Mouse (Mus musculus) small intestine, adult 2 months (tissue): ENCODE measurements around the gene Krtap5-4.
"Not testable (repeated sequence)": the region's sequence is repeated elsewhere in the genome, so short reads cannot be mapped to it uniquely, and the experiment has no call there.

Experiments
- CTCF ChIP-seq: fragments of 200-500 bp; IDR thresholded peaks from 2 replicates; pipeline ENCODE4 v1.5.1; 2012; ENCODE audit warnings: low read depth, mild to moderate bottlenecking, control low read depth, inconsistent platforms, low read length, moderate library complexity, mixed read lengths; ENCODE audit not compliant: insufficient replicate concordance, insufficient read length; ENCODE audit errors: extremely low read depth
- POLR2A ChIP-seq: fragments of 200-500 bp; IDR thresholded peaks from 2 replicates; pipeline ENCODE4 v1.6.1; 2012; ENCODE audit warnings: low read depth, mild to moderate bottlenecking, control low read depth, inconsistent platforms, low read length, moderate library complexity

GRCm38 (mm10) chr7:142258254-142258653, 45.1 kb upstream of the Krtap5-4 start, which contains the start of gene Gm2431:
- not testable (repeated sequence) for TF ChIP-seq POLR2A, CTCF
